Mouse (Mus musculus): Measurements from ENCODE around the gene Lcn8.

GRCm38 (mm10) chr2:25664125-25664524 lies 11.2 kb downstream of the Lcn8 start:
- TF ChIP-seq CTCF (IDR thresholded peaks at IDR 0.05; ENCODE audit: low read depth) (no peak), EP300 (optimal IDR thresholded peaks at IDR 0.05) (no peak)

Data from stomach, postnatal 0 days (tissue).